Mouse (Mus musculus) stomach, embryonic 16.5 days (tissue): ENCODE data around the gene Nit2. TPM values are rescaled to one million over a fixed set of nuclear protein-coding genes. Genes with fewer than 3 reads are reported as not detected.
A peak's percentile ranks its signal among the peaks of the same experiment; 100 is the strongest.
"Not testable (repeated sequence)": the region's sequence is repeated elsewhere in the genome, so short reads cannot be mapped to it uniquely, and the experiment has no call there.

ENCODE experiments used
- ATAC-seq: fragments of 200-750 bp; cut with Nextera tagmentation; 2 replicates; pipeline ENCODE4 v1.8.0; 2017; ENCODE audit warnings: moderate number of reproducible peaks, moderate TSS enrichment; ENCODE audit not compliant: insufficient read depth, low FRiP score
- H3K27ac ChIP-seq: fragments of 300-500 bp; sonication (generic); 2 replicates; pipeline ENCODE4 v1.5.1; 2014; ENCODE audit warnings: low read length
- H3K27me3 ChIP-seq: fragments of 300-500 bp; sonication (generic); 2 replicates; pipeline ENCODE4 v1.6.1; 2014; ENCODE audit warnings: low read length, control low read depth, mixed read lengths; ENCODE audit not compliant: control insufficient read depth, insufficient read depth
- H3K36me3 ChIP-seq: fragments of 300-500 bp; sonication (generic); 2 replicates; pipeline ENCODE4 v1.6.1; 2014; ENCODE audit warnings: low read length; ENCODE audit not compliant: control insufficient read depth, insufficient read depth
- H3K4me1 ChIP-seq: fragments of 300-500 bp; sonication (generic); 2 replicates; pipeline ENCODE4 v1.6.1; 2014; ENCODE audit warnings: low read length, control low read depth, mixed read lengths; ENCODE audit not compliant: control insufficient read depth, insufficient read depth
- H3K4me2 ChIP-seq: fragments of 300-500 bp; sonication (generic); 2 replicates; pipeline ENCODE4 v1.6.1; 2014; ENCODE audit warnings: low read depth, low read length, mixed read lengths
- H3K4me3 ChIP-seq: fragments of 300-500 bp; sonication (generic); replicated peaks from 2 replicates; pipeline ENCODE4 v1.5.1; 2014; ENCODE audit warnings: mild to moderate bottlenecking, low read length
- H3K9ac ChIP-seq: fragments of 300-500 bp; sonication (generic); 2 replicates; pipeline ENCODE4 v1.6.1; 2014; ENCODE audit warnings: low read length
- H3K9me3 ChIP-seq: fragments of 300-500 bp; sonication (generic); replicated peaks from 2 replicates; pipeline ENCODE4 v1.6.1; 2016; ENCODE audit warnings: low read length, control low read depth; ENCODE audit not compliant: control insufficient read depth
- WGBS: fragments of 180-500 bp; shearing (Covaris S2); extraction: QIAGEN DNeasy Blood & Tissue Kit; methylation state at CpG from one replicate; pipeline ENCODE4 v1.1.7; 2014; 5-methylcytosine and 5-hydroxymethylcytosine counted together
- polyA plus RNA-seq: library from polyadenylated mRNA; unstranded; fragments of >200 nt; fragmentation: Nextera tagmentation; extraction: Ambion mirVana; gene quantifications from 2 replicates; pipeline ENCODE4 v1.2.1, GENCODE M21; 2015

The Nit2 gene
- polyA plus RNA-seq, 1 experiment from 2014 or later = 72.8 TPM

DNA sequence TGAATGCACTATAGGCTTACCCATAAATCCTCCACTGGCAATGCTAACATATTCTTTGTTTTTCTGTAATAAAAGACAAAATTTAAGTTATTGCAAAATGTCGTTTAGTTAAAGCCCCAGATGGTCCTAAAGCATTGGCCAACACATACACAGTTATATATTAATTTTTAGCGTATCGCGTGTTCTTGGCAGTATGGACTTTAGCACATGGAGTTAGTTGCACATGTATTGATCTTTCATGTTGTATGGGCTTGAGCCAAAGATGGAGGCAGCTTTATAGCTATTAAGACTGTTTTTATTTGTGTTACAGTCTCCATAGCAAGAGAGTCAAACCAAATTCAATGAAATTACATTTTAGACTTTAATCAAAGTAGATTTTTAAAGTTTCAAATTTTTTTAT, 19.5 kb upstream of the Nit2 start:
- H3K36me3 ChIP-seq = peaks cover 7% of the 10 kb centered on the region
- no peak for ATAC-seq

DNA sequence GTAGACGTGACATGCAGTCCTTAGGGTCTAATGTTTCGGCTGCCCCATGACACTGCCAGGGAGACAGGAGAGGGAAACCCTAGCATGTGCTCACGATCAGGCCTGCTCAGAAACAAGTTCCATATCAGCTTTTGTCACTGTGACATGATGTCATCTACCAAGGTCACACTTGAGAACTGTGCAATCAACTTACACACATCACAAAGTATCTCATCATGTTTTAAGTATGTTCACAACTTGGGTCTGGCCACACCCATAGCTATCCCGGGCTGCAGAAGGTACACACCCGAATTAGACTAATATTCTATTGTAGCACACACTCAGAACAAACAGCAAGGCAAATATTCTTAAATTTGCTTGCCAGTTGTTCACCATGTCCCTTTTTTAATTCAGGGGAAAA, 14.9 kb upstream of the Nit2 start:
- H3K9ac ChIP-seq = no peak overlapping the region
- H3K4me2 ChIP-seq = no peak overlapping the region
- no peaks in the 10 kb centered on the region for H3K4me1 ChIP-seq
- H3K4me3 ChIP-seq = no peak overlapping the region
- H3K27me3 ChIP-seq = no peaks in the 10 kb centered on the region
- peaks cover 13% of the 10 kb centered on the region for H3K36me3 ChIP-seq
- 79% methylated on average over 5 of the region's 5 CpGs for WGBS
- H3K9me3 ChIP-seq = no peaks in the 10 kb centered on the region
- no peak overlapping the region for H3K27ac ChIP-seq
- no peak for ATAC-seq

More for the DNA sequence above, 19.5 kb upstream of the Nit2 start:
- no peaks in the 10 kb centered on the region for H3K9me3 ChIP-seq
- H3K4me3 ChIP-seq = no peak overlapping the region
- no peak overlapping the region for H3K4me2 ChIP-seq
- H3K4me1 ChIP-seq = no peaks in the 10 kb centered on the region
- no peak overlapping the region for H3K9ac ChIP-seq
- H3K27ac ChIP-seq = no peak overlapping the region
- WGBS = 94% methylated on average over 4 of the region's 4 CpGs
- no peaks in the 10 kb centered on the region for H3K27me3 ChIP-seq

- Histone ChIP-seq H3K4me3 (no peak overlapping the region), H3K4me1 (no peaks in the 10 kb centered on the region), H3K27me3 (no peaks in the 10 kb centered on the region), H3K9ac (no peak overlapping the region), H3K36me3 (peaks cover 13% of the 10 kb centered on the region), H3K27ac (no peak overlapping the region), H3K9me3 (no peaks in the 10 kb centered on the region), H3K4me2 (no peak overlapping the region)
- WGBS = 79% methylated on average over 11 of the region's 11 CpGs
- ATAC-seq = peak; percentile 47; the same call in 1 of the 2 replicates
These were observed 14.0 kb upstream of the Nit2 start for GRCm38 (mm10) chr16:57181180-57181579.

DNA sequence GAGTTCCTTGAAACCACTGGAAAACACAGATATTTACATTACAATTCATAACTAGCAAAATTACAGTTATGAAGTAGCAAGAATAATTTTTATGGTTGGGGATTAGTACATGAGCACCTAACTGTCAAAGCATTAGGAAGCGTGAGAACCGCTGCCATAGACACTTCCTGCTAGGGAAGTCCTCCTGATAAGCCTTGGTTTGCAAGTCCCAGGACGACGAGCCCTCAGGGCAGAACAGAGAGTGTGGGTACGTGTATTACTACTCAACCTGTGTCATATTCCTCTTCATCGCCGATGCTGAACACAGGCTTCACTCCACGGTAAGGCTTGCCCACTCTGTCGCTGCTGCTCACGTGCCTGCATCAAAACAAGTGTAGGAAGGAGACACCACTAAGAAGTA, 10.5 kb upstream of the Nit2 start:
- H3K9me3 ChIP-seq = no peaks in the 10 kb centered on the region
- H3K4me1 ChIP-seq = no peaks in the 10 kb centered on the region
- WGBS = 88% methylated on average over 10 of the region's 10 CpGs
- no peak for ATAC-seq
- H3K27ac ChIP-seq = no peak overlapping the region
- no peak overlapping the region for H3K4me3 ChIP-seq
- H3K4me2 ChIP-seq = no peak overlapping the region
- no peak overlapping the region for H3K9ac ChIP-seq
- peaks cover 8% of the 10 kb centered on the region for H3K36me3 ChIP-seq
- H3K27me3 ChIP-seq = no peaks in the 10 kb centered on the region

DNA sequence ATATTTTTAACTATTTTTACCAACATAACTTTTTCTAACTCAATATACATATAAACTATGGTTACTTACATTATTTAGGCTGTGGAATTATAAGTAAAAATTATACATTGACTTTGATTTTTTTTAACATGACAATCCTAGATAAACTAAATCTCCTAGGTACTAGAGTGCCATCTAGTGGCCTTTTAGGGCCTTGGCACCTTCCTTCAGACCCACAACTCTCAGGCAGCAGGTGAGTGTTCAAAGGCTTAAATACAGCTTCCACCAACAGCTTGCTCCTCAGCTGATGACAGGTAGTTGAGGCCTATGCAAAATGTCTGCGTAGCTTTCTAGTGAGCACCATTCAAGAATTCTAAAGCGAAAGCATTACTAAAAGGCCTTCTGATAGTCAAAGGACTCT, 10.1 kb upstream of the Nit2 start:
- Histone ChIP-seq H3K4me1 (no peaks in the 10 kb centered on the region), H3K9me3 (no peaks in the 10 kb centered on the region), H3K4me2 (no peak overlapping the region), H3K4me3 (no peak overlapping the region), H3K36me3 (peaks cover 6% of the 10 kb centered on the region; the same call in 1 of the 2 replicates), H3K27ac (no peak overlapping the region), H3K9ac (no peak overlapping the region), H3K27me3 (no peaks in the 10 kb centered on the region)
- no peak for ATAC-seq
- 70% methylated on average over 2 of the region's 2 CpGs for WGBS

- no peak for ATAC-seq
- Histone ChIP-seq H3K27me3 (no peaks in the 10 kb centered on the region), H3K4me3 (no peak overlapping the region), H3K9ac (no peak overlapping the region), H3K27ac (no peak overlapping the region), H3K4me1 (no peaks in the 10 kb centered on the region), H3K4me2 (no peak overlapping the region), H3K9me3 (no peaks in the 10 kb centered on the region), H3K36me3 (peaks cover 9% of the 10 kb centered on the region; the same call in 1 of the 2 replicates)
- WGBS = 87% methylated on average over 7 of the region's 7 CpGs
These were observed 9.1 kb upstream of the Nit2 start for GRCm38 (mm10) chr16:57176276-57176675.

- no peaks in the 10 kb centered on the region for H3K27me3 ChIP-seq
- H3K9ac ChIP-seq = no peak overlapping the region
- no peaks in the 10 kb centered on the region for H3K4me1 ChIP-seq
- no peak overlapping the region for H3K4me3 ChIP-seq
- H3K4me2 ChIP-seq = no peak overlapping the region
- ATAC-seq = no peak
- H3K9me3 ChIP-seq = no peaks in the 10 kb centered on the region
- H3K27ac ChIP-seq = no peak overlapping the region
- WGBS = 73% methylated on average over 2 of the region's 2 CpGs
- H3K36me3 ChIP-seq = peaks cover 13% of the 10 kb centered on the region; the same call in 1 of the 2 replicates
These were observed 8.6 kb upstream of the Nit2 start for GRCm38 (mm10) chr16:57175751-57176150.

GRCm38 (mm10) chr16:57174480-57174879, 7.3 kb upstream of the Nit2 start:
- peaks cover 13% of the 10 kb centered on the region; the same call in 1 of the 2 replicates for H3K36me3 ChIP-seq
- ATAC-seq, H3K27ac ChIP-seq: not testable (repeated sequence)

DNA sequence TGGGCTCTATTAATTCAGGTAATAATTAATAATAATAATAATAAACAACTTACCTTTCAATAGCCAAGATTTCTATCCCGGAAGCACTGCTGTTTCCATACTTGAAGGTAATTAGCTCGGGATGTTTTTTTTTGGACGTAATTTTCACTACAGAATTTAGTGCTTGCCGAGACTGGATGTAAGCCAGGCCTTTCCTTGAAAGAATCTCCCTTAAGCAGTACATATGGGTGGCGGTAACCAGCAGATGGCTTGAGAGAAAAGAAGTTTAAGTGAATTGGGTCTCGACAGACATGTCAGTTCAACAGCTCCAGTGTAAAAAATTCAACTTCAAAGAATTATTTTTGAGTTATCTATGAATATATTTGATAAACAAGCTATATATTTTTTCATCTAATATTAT, 4.4 kb upstream of the Nit2 start:
- Histone ChIP-seq H3K4me2 (no peak overlapping the region), H3K27me3 (no peaks in the 10 kb centered on the region), H3K9ac (no peak overlapping the region), H3K4me1 (peaks cover 3% of the 10 kb centered on the region; the same call in 1 of the 2 replicates), H3K36me3 (peaks cover 8% of the 10 kb centered on the region; the same call in 1 of the 2 replicates), H3K4me3 (no peak overlapping the region), H3K9me3 (no peaks in the 10 kb centered on the region), H3K27ac (no peak overlapping the region)
- WGBS = 85% methylated on average over 6 of the region's 6 CpGs
- ATAC-seq = no peak

More at GRCm38 (mm10) chr16:57174480-57174879, 7.3 kb upstream of the Nit2 start:
- not testable (repeated sequence) for H3K9me3 ChIP-seq, H3K27me3 ChIP-seq, H3K4me2 ChIP-seq, H3K9ac ChIP-seq, H3K4me1 ChIP-seq, H3K4me3 ChIP-seq

GRCm38 (mm10) chr16:57171161-57171560, 4.0 kb upstream of the Nit2 start:
- Histone ChIP-seq H3K36me3 (peaks cover 8% of the 10 kb centered on the region; the same call in 1 of the 2 replicates), H3K27me3 (no peaks in the 10 kb centered on the region), H3K9ac (no peak overlapping the region), H3K4me1 (peaks cover 3% of the 10 kb centered on the region; the same call in 1 of the 2 replicates), H3K27ac (no peak overlapping the region), H3K9me3 (no peaks in the 10 kb centered on the region), H3K4me3 (no peak overlapping the region), H3K4me2 (no peak overlapping the region)
- 91% methylated on average over 8 of the region's 8 CpGs for WGBS
- no peak for ATAC-seq
